Mouse (Mus musculus) intestine, embryonic 16.5 days (tissue): ENCODE results near the gene Nudt11. TPM values are rescaled to one million over a fixed set of nuclear protein-coding genes. Genes with fewer than 3 reads are reported as not detected.
"Not testable (repeated sequence)": the region's sequence is repeated elsewhere in the genome, so short reads cannot be mapped to it uniquely, and the experiment has no call there.

Experiments
- ATAC-seq: fragments of 200-750 bp; cut with Nextera tagmentation; 2 replicates; pipeline ENCODE4 v1.8.0; 2017; ENCODE audit warnings: moderate TSS enrichment, moderate library complexity
- H3K27ac ChIP-seq: fragments of 300-500 bp; sonication (generic); 2 replicates; pipeline ENCODE4 v1.5.1; 2014; ENCODE audit warnings: mild to moderate bottlenecking, low read length
- H3K27me3 ChIP-seq: fragments of 300-500 bp; sonication (generic); replicated peaks from 2 replicates; pipeline ENCODE4 v1.6.1; 2014; ENCODE audit warnings: low read length, control low read depth, mixed read lengths; ENCODE audit not compliant: control insufficient read depth, insufficient read depth
- H3K36me3 ChIP-seq: fragments of 300-500 bp; sonication (generic); 2 replicates; pipeline ENCODE4 v1.6.1; 2014; ENCODE audit warnings: low read length, control low read depth; ENCODE audit not compliant: control insufficient read depth, insufficient read depth
- H3K4me1 ChIP-seq: fragments of 300-500 bp; sonication (generic); 2 replicates; pipeline ENCODE4 v1.6.1; 2014; ENCODE audit warnings: low read length, control low read depth, mixed read lengths; ENCODE audit not compliant: control insufficient read depth, insufficient read depth
- H3K4me2 ChIP-seq: fragments of 300-500 bp; sonication (generic); 2 replicates; pipeline ENCODE4 v1.6.1; 2014; ENCODE audit warnings: low read depth, low read length, control low read depth
- H3K4me3 ChIP-seq: fragments of 300-500 bp; sonication (generic); 2 replicates; pipeline ENCODE4 v1.5.1; 2014; ENCODE audit warnings: mild to moderate bottlenecking, low read length
- H3K9ac ChIP-seq: fragments of 300-500 bp; sonication (generic); 2 replicates; pipeline ENCODE4 v1.6.1; 2014; ENCODE audit warnings: low read depth, low read length
- H3K9me3 ChIP-seq: fragments of 300-500 bp; sonication (generic); 2 replicates; pipeline ENCODE4 v1.6.1; 2016; ENCODE audit warnings: low read length, control low read depth; ENCODE audit not compliant: control insufficient read depth
- WGBS: fragments of 180-500 bp; shearing (Covaris S2); extraction: QIAGEN DNeasy Blood & Tissue Kit; methylation state at CpG from one replicate; pipeline ENCODE4 v1.1.7; 2014; 5-methylcytosine and 5-hydroxymethylcytosine counted together
- microRNA-seq: library from miRNA; unstranded; fragments of <30 nt; microRNA quantifications from one replicate; pipeline ENCODE4, GENCODE M21; 2016
- polyA plus RNA-seq: library from polyadenylated mRNA; unstranded; fragments of >200 nt; fragmentation: Nextera tagmentation; extraction: Ambion mirVana; gene quantifications from 2 replicates; pipeline ENCODE4 v1.2.1, GENCODE M21; 2015

Gene Nudt11
- polyA plus RNA-seq: 1.5 and 1.9 TPM in 2 replicates

GRCm38 (mm10) chrX:6047066-6047935 is at the start of gene Nudt11:
TSS of gene Nudt11 (plus strand) at chrX:6047453.
- not testable (repeated sequence) for H3K9me3 ChIP-seq, H3K27ac ChIP-seq, H3K4me1 ChIP-seq, H3K36me3 ChIP-seq, H3K9ac ChIP-seq, H3K27me3 ChIP-seq, H3K4me2 ChIP-seq
- ATAC-seq: peak; percentile 90
- H3K4me3 ChIP-seq: peak within 1 kb of the TSS; percentile 31
- WGBS: 8% methylated on average over 8 of the region's 121 CpGs

GRCm38 (mm10) chrX:6047936-6048614 is 822 bp downstream of the Nudt11 start:
- H3K4me2 ChIP-seq: peak overlapping the region; percentile 38; the same call in 1 of the 2 replicates
- peak; percentile 68 for ATAC-seq
- not testable (repeated sequence) for H3K27ac ChIP-seq, H3K4me1 ChIP-seq, H3K27me3 ChIP-seq, H3K9ac ChIP-seq, H3K9me3 ChIP-seq, H3K36me3 ChIP-seq
- H3K4me3 ChIP-seq: peak overlapping the region; percentile 31
- 15% methylated on average over 4 of the region's 60 CpGs for WGBS

- Histone ChIP-seq H3K9ac (no peak overlapping the region), H3K4me3 (no peak overlapping the region), H3K27ac (no peak overlapping the region), H3K36me3 (no peaks in the 10 kb centered on the region), H3K27me3 (no peaks in the 10 kb centered on the region), H3K9me3 (no peaks in the 10 kb centered on the region), H3K4me2 (no peak overlapping the region), H3K4me1 (no peaks in the 10 kb centered on the region)
- ATAC-seq: no peak
- 84% methylated on average over 1 of the region's 1 CpGs for WGBS
Measured at GRCm38 (mm10) chrX:6061563-6061962, 14.3 kb downstream of the Nudt11 start.

- H3K4me1 ChIP-seq: no peaks in the 10 kb centered on the region
- no peak within 1 kb of the TSS for H3K4me3 ChIP-seq
- no peaks in the 10 kb centered on the region for H3K36me3 ChIP-seq
- H3K9me3 ChIP-seq: peaks cover 8% of the 10 kb centered on the region
- H3K4me2 ChIP-seq: no peak within 1 kb of the TSS
- H3K27me3 ChIP-seq: no peaks in the 10 kb centered on the region
- no peak within 1 kb of the TSS for H3K27ac ChIP-seq
- H3K9ac ChIP-seq: no peak within 1 kb of the TSS
- 86% methylated on average over 39 of the region's 39 CpGs for WGBS
- no peak for ATAC-seq
Measured at GRCm38 (mm10) chrX:6082954-6083680, 35.9 kb downstream of the Nudt11 start, which contains the start of gene AU022751. TSS of gene AU022751 (minus strand) at chrX:6083419.

GRCm38 (mm10) chrX:6091547-6091946 is 44.3 kb downstream of the Nudt11 start:
- Histone ChIP-seq H3K27ac (no peak overlapping the region), H3K4me2 (peak overlapping the region; percentile 52), H3K27me3 (no peaks in the 10 kb centered on the region), H3K9ac (no peak overlapping the region), H3K4me1 (no peaks in the 10 kb centered on the region), H3K4me3 (0 out of 2 replicates have a peak overlapping the region, but pooled peaks have one; percentile 35), H3K9me3 (no peaks in the 10 kb centered on the region), H3K36me3 (no peaks in the 10 kb centered on the region)
- 23% methylated on average over 12 of the region's 12 CpGs for WGBS
- ATAC-seq: no peak

GRCm38 (mm10) chrX:6091996-6092757 is 44.9 kb downstream of the Nudt11 start:
- Histone ChIP-seq H3K9ac (no peak overlapping the region), H3K4me2 (peak overlapping the region; percentile 52), H3K36me3 (no peaks in the 10 kb centered on the region), H3K4me3 (peak overlapping the region; percentile 35), H3K27me3 (no peaks in the 10 kb centered on the region), H3K9me3 (no peaks in the 10 kb centered on the region), H3K27ac (no peak overlapping the region), H3K4me1 (no peaks in the 10 kb centered on the region)
- peak; percentile 84 for ATAC-seq
- WGBS: 10% methylated on average over 25 of the region's 30 CpGs

Small RNA genes lying within 50 kb of the gene (microRNA-seq; reads per million reads assigned to microRNA genes)
- gene Gm27360: not detected

Other genes with a start within 250 kb of the Nudt11 start
- gene AU022751, start 36.0 kb downstream of the Nudt11 start, polyA plus RNA-seq: not detected in 2 replicates
- gene Nudt10, start 125.6 kb downstream of the Nudt11 start, polyA plus RNA-seq: 2.7 and 2.8 TPM in 2 replicates